Mouse (Mus musculus): ENCODE measurements around the gene Gm49340.
A peak's percentile ranks its signal among the peaks of the same experiment; 100 is the strongest.
"Not testable (repeated sequence)": the region's sequence is repeated elsewhere in the genome, so short reads cannot be mapped to it uniquely, and the experiment has no call there.

The Gm49340 gene

GRCm38 (mm10) chr11:73329442-73329841 is at the start of gene Gm49340, which contains the start of the genes Aspa and Spata22:
Gene Gm49340 (plus strand): TSS chr11:73329741.
Gene Aspa (minus strand): TSS chr11:73329596.
Gene Spata22 (plus strand): TSS chr11:73329741.
- no peak for DNase-seq (ENCODE audit: low spot score)

- DNase-seq (ENCODE audit: low spot score): no peak
Observed at GRCm38 (mm10) chr11:73280710-73281109, 48.8 kb upstream of the Gm49340 start.

GRCm38 (mm10) chr11:73281528-73282027 is 48.0 kb upstream of the Gm49340 start:
- DNase-seq (ENCODE audit: low spot score): peak; percentile 12

GRCm38 (mm10) chr11:73283369-73283768 is 46.2 kb upstream of the Gm49340 start:
- no peak for DNase-seq (ENCODE audit: low spot score)

- DNase-seq (ENCODE audit: low spot score): no peak
Observed at GRCm38 (mm10) chr11:73283926-73284325, 45.6 kb upstream of the Gm49340 start.

- DNase-seq (ENCODE audit: low spot score): no peak
Observed at GRCm38 (mm10) chr11:73284351-73284750, 45.2 kb upstream of the Gm49340 start.

GRCm38 (mm10) chr11:73289621-73290020 is 39.9 kb upstream of the Gm49340 start:
- no peak for DNase-seq (ENCODE audit: low spot score)

- no peak for DNase-seq (ENCODE audit: low spot score)
Observed at GRCm38 (mm10) chr11:73303123-73303522, 26.4 kb upstream of the Gm49340 start.

GRCm38 (mm10) chr11:73315961-73316360 is 13.6 kb upstream of the Gm49340 start:
- no peak for DNase-seq (ENCODE audit: low spot score)

GRCm38 (mm10) chr11:73318581-73318980 is 11.0 kb upstream of the Gm49340 start:
- not testable (repeated sequence) for DNase-seq (ENCODE audit: low spot score)

- DNase-seq (ENCODE audit: low spot score): not testable (repeated sequence)
Observed at GRCm38 (mm10) chr11:73321064-73321463, 8.5 kb upstream of the Gm49340 start.

- DNase-seq (ENCODE audit: low spot score): no peak
Observed at GRCm38 (mm10) chr11:73323906-73324830, 5.4 kb upstream of the Gm49340 start.

- DNase-seq (ENCODE audit: low spot score): no peak
Observed at GRCm38 (mm10) chr11:73326485-73326886, 3.1 kb upstream of the Gm49340 start.

GRCm38 (mm10) chr11:73327361-73327760 is 2.2 kb upstream of the Gm49340 start:
- no peak for DNase-seq (ENCODE audit: low spot score)

GRCm38 (mm10) chr11:73333357-73333756 is 3.8 kb downstream of the Gm49340 start:
- DNase-seq (ENCODE audit: low spot score): no peak

GRCm38 (mm10) chr11:73336919-73337318 is 7.4 kb downstream of the Gm49340 start:
- no peak for DNase-seq (ENCODE audit: low spot score)

GRCm38 (mm10) chr11:73350483-73350882 is 20.9 kb downstream of the Gm49340 start, which contains the start of gene Olfr20:
Gene Olfr20 (plus strand): TSS chr11:73350783.
- DNase-seq (ENCODE audit: low spot score): no peak

GRCm38 (mm10) chr11:73370946-73371345 is 41.4 kb downstream of the Gm49340 start, which contains the start of gene Olfr376:
Gene Olfr376 (plus strand): TSS chr11:73371246.
- DNase-seq (ENCODE audit: low spot score): no peak

- no peak for DNase-seq (ENCODE audit: low spot score)
Observed at GRCm38 (mm10) chr11:73395374-73395773, 65.8 kb downstream of the Gm49340 start.

GRCm38 (mm10) chr11:73399514-73399913 is 70.0 kb downstream of the Gm49340 start, which contains the start of gene Olfr1:
Gene Olfr1 (minus strand): TSS chr11:73399614.
- no peak for DNase-seq (ENCODE audit: low spot score)

Data from ovary, postnatal 10 days (tissue).